Mouse (Mus musculus): ENCODE measurements around the gene Olr1. TPM values are rescaled to one million over a fixed set of nuclear protein-coding genes. Genes with fewer than 3 reads are reported as not detected.
"Not testable (repeated sequence)": the region's sequence is repeated elsewhere in the genome, so short reads cannot be mapped to it uniquely, and the experiment has no call there.

The Olr1 gene
- polyA plus RNA-seq, 1 experiment from 2014 or later, result 0.04 TPM

DNA sequence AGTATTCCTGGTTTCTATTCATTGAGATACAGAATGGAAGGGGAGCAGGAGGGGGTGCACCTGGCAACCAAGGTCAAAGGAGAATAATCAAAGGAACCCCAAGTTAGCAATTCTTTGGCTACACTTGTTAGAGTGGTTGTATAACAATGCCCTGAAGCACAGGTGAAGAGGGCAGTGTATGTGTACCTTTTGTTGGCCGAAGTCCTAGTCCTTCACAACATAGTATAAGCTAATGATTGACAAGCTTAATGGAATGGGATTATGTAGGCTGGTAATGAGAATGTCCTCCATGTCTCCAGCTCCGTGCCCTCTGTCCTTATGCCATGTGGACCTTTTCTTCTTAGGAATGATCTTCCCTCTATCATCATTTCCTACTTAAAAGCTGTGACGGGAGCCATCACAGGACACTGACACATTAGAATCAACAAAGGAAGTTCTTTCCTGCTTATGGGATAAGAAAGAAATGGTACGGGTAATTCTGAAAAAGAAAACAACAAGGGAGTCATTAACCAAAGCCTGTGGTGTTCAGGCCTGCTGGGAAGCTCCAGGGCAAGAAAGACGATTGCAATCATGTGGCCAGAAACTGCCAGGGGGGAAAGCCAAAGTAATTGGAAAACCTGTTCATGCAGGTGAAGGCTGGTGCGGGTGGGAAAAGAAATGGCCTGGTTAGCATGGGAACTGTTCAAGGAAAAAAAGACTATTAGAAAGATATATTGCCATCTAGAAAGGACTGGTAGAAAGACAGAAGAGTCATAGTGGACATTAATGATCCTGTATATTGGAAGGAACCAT, 3.4 kb upstream of the Olr1 start:
- Histone ChIP-seq H3K4me2 (no peak overlapping the region), H3K27me3 (replicated peaks) (no peaks in the 10 kb centered on the region), H3K27ac (replicated peaks) (no peak overlapping the region), H3K9ac (replicated peaks) (no peak overlapping the region), H3K9me3 (replicated peaks) (no peaks in the 10 kb centered on the region), H3K4me3 (replicated peaks) (no peak overlapping the region), H3K36me3 (no peaks in the 10 kb centered on the region), H3K4me1 (no peaks in the 10 kb centered on the region)
- 71% methylated on average over 6 of the region's 6 CpGs for WGBS
- no peak for ATAC-seq (ENCODE audit: low FRiP score)

DNA sequence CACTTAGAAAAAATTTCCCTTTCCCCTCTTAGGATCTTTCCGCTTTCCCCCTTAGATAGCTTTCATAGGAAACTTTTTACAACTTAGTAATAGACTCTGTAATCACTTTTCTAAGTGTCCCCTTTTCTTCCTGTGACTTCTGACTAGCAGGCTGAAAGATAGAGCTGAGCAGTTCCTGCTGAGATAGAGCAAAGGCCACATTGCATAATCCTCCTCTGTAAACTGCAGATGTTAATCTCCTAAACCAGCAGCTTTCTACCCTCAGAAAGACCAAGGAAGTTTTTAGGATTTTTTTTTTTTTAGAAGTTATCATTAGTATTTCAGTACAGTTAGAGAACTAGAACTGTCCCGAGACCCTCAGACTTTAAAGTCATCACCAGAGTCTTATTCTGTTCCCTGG, 3.5 kb downstream of the Olr1 start:
- Histone ChIP-seq H3K27me3 (replicated peaks) (no peaks in the 10 kb centered on the region), H3K4me1 (no peaks in the 10 kb centered on the region), H3K9me3 (replicated peaks) (0 out of 2 replicates have a peak, but pooled peaks cover 2% of the 10 kb centered on the region), H3K4me2 (no peak overlapping the region), H3K9ac (replicated peaks) (no peak overlapping the region), H3K4me3 (replicated peaks) (no peak overlapping the region), H3K27ac (replicated peaks) (no peak overlapping the region), H3K36me3 (no peaks in the 10 kb centered on the region)
- no peak for ATAC-seq (ENCODE audit: low FRiP score)
- 84% methylated on average over 2 of the region's 2 CpGs for WGBS

DNA sequence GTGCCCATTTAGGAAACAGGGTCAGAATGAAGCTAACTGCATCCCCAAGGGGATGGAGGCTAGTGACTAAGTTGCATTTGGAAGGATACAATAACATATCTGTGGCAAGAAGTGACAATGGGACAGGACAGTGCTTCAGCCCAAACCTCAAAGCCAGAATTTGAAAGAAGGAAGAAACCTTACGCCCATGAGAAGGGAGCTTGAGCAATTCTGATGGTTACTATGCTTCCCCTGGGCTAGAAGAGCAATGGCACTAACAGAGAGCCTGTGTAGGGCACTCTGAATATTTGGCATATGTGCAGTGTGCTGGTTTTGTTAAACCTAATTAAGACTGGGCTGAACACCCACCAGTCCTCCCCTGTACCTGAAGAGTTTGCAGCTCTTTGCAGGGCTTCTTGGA, 7.4 kb downstream of the Olr1 start:
- not testable (repeated sequence) for H3K27me3 ChIP-seq (replicated peaks); H3K4me2 ChIP-seq; H3K4me1 ChIP-seq; H3K36me3 ChIP-seq; H3K27ac ChIP-seq (replicated peaks); H3K4me3 ChIP-seq (replicated peaks); ATAC-seq (ENCODE audit: low FRiP score); H3K9ac ChIP-seq (replicated peaks); H3K9me3 ChIP-seq (replicated peaks)
- 94% methylated on average over 1 of the region's 1 CpGs for WGBS

DNA sequence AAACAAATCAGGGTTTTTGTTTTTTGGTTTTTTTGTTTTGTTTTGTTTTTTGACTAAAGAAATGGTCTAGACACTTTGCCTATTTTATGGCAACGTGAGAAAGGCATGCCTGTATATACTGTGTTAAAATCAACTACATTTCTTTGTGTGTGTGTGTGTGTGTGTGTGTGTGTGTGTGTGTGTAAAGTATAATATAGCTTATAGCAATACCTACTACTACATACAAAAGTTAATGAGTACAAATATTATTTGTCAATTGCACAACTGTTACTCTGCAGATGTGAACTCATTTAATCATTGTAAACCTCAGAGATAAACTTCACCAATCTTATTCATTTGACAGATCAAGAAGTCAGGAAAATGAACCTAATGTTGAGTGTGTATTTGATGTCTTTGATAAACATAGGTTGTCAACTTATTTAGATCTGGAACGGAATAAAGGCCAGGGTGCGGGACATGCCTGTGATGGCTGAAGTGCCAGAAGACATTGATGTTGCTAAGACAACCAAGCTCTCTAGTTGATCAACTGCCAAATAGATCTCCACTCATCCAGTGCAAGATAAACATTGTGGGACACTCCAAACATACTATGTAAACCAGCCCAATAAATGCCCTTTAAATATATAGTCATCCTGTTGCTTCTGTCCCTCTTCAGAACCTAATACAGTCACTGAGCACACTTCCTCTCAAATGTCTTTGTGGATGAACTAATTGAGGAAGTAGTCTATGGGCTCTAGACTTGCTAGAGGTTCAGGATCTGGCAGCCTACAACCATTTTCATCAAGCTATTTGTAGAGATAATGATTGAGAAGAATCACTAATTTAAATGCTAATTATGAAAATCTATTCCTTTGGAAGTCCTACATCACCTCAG, 9.4 kb downstream of the Olr1 start:
- H3K9me3 ChIP-seq (replicated peaks), result 0 out of 2 replicates have a peak, but pooled peaks cover 2% of the 10 kb centered on the region

GRCm38 (mm10) chr6:129494924-129495323, 12.0 kb downstream of the Olr1 start:
- WGBS, result 87% methylated on average over 4 of the region's 4 CpGs
- ATAC-seq (ENCODE audit: low FRiP score), result no peak

More for the DNA sequence above, 9.4 kb downstream of the Olr1 start:
- Histone ChIP-seq H3K4me3 (replicated peaks) (no peak overlapping the region), H3K27ac (replicated peaks) (no peak overlapping the region), H3K27me3 (replicated peaks) (no peaks in the 10 kb centered on the region), H3K4me1 (no peaks in the 10 kb centered on the region), H3K9ac (replicated peaks) (no peak overlapping the region), H3K36me3 (no peaks in the 10 kb centered on the region), H3K4me2 (no peak overlapping the region)
- 93% methylated on average over 3 of the region's 3 CpGs for WGBS
- ATAC-seq (ENCODE audit: low FRiP score), result no peak

DNA sequence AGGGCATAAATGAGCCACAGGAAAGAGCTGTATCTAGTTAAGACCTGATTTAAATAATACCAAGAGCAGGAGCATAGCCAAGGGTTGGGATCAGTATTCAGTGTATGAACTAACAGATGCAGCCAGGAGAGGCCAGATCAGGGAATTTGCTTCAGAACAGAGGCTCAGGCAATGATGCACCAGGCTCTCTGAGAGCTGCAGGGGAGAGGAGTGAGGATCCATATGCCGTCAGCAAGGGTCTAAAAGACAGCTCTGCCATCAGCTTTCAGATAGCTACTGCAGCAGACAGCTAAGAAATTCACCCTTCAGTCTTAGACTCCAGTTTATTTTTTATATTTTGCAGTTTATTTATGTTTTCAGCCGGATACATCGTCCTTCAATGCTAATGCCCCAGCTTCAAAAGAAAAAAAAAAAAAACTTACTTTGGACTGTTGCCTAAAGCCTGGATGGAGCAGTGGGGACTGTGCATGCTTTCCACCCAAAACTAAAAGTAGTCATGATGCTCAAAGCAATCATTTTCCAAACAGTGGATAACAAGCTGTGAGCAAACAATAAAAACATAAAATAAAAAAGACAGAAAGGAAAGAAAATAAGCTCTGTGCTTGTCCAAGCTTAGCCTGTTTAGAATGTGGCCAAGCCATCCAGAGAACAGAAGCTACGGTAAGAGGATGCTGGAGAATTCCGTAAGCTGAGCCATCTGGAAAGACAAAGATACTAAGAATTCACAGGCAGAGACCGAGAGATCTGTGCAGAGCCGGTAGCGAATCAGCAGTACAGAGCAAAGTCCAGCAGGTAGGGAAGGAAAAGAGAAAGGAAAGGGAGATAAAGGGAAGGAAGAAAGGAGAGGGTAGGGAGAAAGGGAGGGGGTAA, 26.6 kb downstream of the Olr1 start:
- Histone ChIP-seq H3K4me1 (no peaks in the 10 kb centered on the region; the same call in 1 of the 2 replicates), H3K4me3 (replicated peaks) (no peak overlapping the region), H3K27ac (replicated peaks) (peak overlapping the region; percentile 65), H3K36me3 (no peaks in the 10 kb centered on the region), H3K4me2 (peak overlapping the region; percentile 1; the same call in 1 of the 2 replicates), H3K27me3 (replicated peaks) (no peaks in the 10 kb centered on the region), H3K9me3 (replicated peaks) (no peaks in the 10 kb centered on the region), H3K9ac (replicated peaks) (no peak overlapping the region)
- WGBS, result 46% methylated on average over 8 of the region's 8 CpGs
- peak; percentile 83 for ATAC-seq (ENCODE audit: low FRiP score)

More at GRCm38 (mm10) chr6:129494924-129495323, 12.0 kb downstream of the Olr1 start:
- Histone ChIP-seq H3K9ac (replicated peaks) (no peak overlapping the region), H3K27me3 (replicated peaks) (no peaks in the 10 kb centered on the region), H3K36me3 (no peaks in the 10 kb centered on the region), H3K27ac (replicated peaks) (no peak overlapping the region), H3K4me1 (no peaks in the 10 kb centered on the region), H3K4me3 (replicated peaks) (no peak overlapping the region), H3K4me2 (no peak overlapping the region), H3K9me3 (replicated peaks) (no peaks in the 10 kb centered on the region)

DNA sequence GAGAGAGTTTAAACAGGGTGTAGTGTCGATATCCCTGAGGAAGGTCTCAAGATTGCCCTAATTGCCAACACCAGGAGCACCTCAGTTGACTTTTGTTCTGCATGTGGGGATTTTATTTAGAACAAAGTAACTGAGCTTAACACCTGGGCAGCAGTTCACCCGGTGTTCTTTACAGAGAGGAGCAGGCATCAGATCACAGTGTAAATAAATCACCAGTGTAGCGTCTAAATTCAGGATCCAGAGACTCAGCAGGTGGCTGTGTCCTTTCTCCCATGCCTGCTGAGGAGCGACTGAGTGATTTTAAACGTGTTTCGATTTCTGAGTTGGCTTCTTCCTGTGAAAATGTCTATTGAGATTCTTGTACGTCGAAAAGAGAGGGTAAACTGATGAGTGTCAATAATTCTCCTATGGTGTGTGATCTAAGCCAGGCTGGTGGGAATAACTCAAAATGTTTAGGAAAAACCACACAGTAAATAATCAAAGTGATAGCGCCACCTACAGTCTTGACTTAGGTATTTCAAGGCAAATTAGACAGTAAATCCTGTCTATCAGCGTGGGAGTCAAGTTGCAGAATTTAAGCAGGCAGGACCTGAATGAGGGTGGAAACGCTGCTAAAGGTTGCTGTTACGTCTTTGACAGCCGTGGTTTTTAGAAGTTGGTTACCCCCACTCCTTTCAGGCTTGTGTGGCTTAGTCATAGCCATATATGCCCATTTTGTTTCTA, 30.4 kb downstream of the Olr1 start:
- no peak overlapping the region for H3K4me2 ChIP-seq
- H3K27me3 ChIP-seq (replicated peaks), result no peaks in the 10 kb centered on the region
- ATAC-seq (ENCODE audit: low FRiP score), result no peak
- 34% methylated on average over 13 of the region's 13 CpGs for WGBS
- no peaks in the 10 kb centered on the region; the same call in 1 of the 2 replicates for H3K4me1 ChIP-seq
- H3K9ac ChIP-seq (replicated peaks), result no peak overlapping the region
- no peaks in the 10 kb centered on the region for H3K36me3 ChIP-seq
- H3K4me3 ChIP-seq (replicated peaks), result no peak overlapping the region
- no peak overlapping the region for H3K27ac ChIP-seq (replicated peaks)
- no peaks in the 10 kb centered on the region for H3K9me3 ChIP-seq (replicated peaks)

- Histone ChIP-seq H3K9me3 (replicated peaks) (no peaks in the 10 kb centered on the region), H3K4me1 (no peaks in the 10 kb centered on the region; the same call in 1 of the 2 replicates), H3K9ac (replicated peaks) (no peak overlapping the region), H3K4me2 (no peak overlapping the region), H3K4me3 (replicated peaks) (no peak overlapping the region), H3K27ac (replicated peaks) (no peak overlapping the region), H3K36me3 (no peaks in the 10 kb centered on the region), H3K27me3 (replicated peaks) (no peaks in the 10 kb centered on the region)
- WGBS, result 75% methylated on average over 5 of the region's 5 CpGs
- no peak for ATAC-seq (ENCODE audit: low FRiP score)
Measured at GRCm38 (mm10) chr6:129472627-129473026, 34.3 kb downstream of the Olr1 start.

DNA sequence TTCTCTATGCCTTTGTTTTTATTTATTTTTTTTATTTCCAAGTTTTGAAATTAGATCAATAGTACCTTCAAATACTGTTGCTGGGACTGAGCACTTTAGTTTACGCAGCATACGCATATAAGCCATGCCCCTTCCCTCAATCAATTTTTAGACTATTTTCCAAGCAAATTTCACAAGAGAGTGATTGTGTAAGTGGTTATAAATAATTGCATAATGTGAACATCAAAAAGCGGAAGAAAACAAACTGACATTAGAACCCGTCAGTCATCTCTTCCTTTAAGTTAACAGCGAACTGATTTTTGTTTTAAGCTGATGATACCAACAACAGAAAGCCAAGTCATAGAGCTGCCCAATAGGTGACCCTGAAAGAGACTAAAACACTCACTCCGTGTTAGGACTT, 35.6 kb downstream of the Olr1 start:
- Histone ChIP-seq H3K4me2 (no peak overlapping the region), H3K9ac (replicated peaks) (no peak overlapping the region), H3K36me3 (no peaks in the 10 kb centered on the region), H3K27ac (replicated peaks) (no peak overlapping the region), H3K4me3 (replicated peaks) (no peak overlapping the region), H3K27me3 (replicated peaks) (no peaks in the 10 kb centered on the region), H3K9me3 (replicated peaks) (no peaks in the 10 kb centered on the region), H3K4me1 (no peaks in the 10 kb centered on the region)
- WGBS, result 91% methylated on average over 6 of the region's 6 CpGs
- ATAC-seq (ENCODE audit: low FRiP score), result no peak

DNA sequence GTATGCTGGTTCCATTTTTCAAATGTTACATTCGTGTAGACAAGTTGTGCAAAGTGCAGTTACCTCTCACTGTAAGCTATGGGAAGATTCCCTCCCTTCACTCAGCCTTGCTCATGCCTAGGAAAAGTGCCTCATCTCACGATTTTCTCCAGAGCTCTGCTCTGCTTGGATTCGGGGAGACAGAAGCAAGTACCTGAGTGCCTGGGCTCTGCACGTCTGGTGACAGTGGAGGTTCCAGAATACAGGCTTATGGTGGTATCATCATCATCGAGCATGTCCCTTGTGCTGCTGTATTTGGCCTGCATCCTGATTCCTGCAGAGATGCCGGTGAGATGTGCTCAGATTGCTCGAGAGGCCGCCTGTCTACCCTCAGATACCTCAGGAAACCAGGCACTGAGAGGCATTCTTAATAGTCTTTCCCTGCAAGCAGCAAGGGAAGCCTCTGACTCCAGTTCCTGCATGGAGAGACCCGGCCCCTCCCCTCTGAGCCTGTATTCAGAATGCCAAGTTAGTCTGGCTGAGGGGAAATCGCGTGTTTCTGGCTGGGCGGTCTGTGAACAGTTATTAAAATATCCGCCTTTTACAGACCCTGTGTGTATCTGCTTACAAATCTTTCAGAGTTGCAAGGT, 55.4 kb downstream of the Olr1 start, which contains the start of gene Clec1a:
Clec1a (minus strand) TSS at position 590 of the 629 bp plus-strand sequence.
- Histone ChIP-seq H3K27ac (replicated peaks) (no peak within 1 kb of the TSS; the same call in 1 of the 2 replicates), H3K9ac (replicated peaks) (no peak within 1 kb of the TSS), H3K27me3 (replicated peaks) (no peaks in the 10 kb centered on the region), H3K4me2 (no peak within 1 kb of the TSS), H3K9me3 (replicated peaks) (no peaks in the 10 kb centered on the region), H3K4me3 (replicated peaks) (no peak within 1 kb of the TSS), H3K4me1 (0 out of 2 replicates have a peak, but pooled peaks cover 3% of the 10 kb centered on the region), H3K36me3 (no peaks in the 10 kb centered on the region)
- 58% methylated on average over 13 of the region's 13 CpGs for WGBS
- peak; percentile 38; the same call in 1 of the 2 replicates for ATAC-seq (ENCODE audit: low FRiP score)

Data from neural tube, embryonic 15.5 days (tissue).